16 mouse cellular contexts compared by ENCODE assay signal in genomic region chr3:133539991-133540390, GRCm38 (mm10). TPM values are rescaled to one million over a fixed set of nuclear protein-coding genes. Genes with fewer than 3 reads are reported as not detected.
DNase-seq lines count a peak whose midpoint lies in the region; ATAC-seq and TF ChIP-seq lines count a peak whose summit lies in the region.
"Had no signal": no experiment of that assay in that cellular context is flagged by ENCODE, and none has a peak within 500 bp of the region (broad histone marks: within the 10 kb centered on the region; RNA-seq: fewer than 3 reads in every experiment).

No protein-coding gene starts in this region.

- no peaks in the 10 kb centered on the region for H3K36me3 ChIP-seq in liver, adult 2 months (ENCODE audit: control insufficient read depth, insufficient read depth, low read length)
- no peaks in the 10 kb centered on the region for H3K36me3 ChIP-seq in ES-Bruce4 (ENCODE audit: control insufficient read depth, insufficient read depth, low read length, poor library complexity, severe bottlenecking)
- H3K36me3 ChIP-seq in lung, postnatal 0 days (ENCODE audit: insufficient read depth, low read length) = no peaks in the 10 kb centered on the region

- no peak for TF ChIP-seq CTCF in liver, adult 2 months (IDR thresholded peaks at IDR 0.05; ENCODE audit: low read depth, low read length)
- no peak for TF ChIP-seq CTCF in ES-Bruce4 (IDR thresholded peaks at IDR 0.05; ENCODE audit: low read depth, low read length)
- TF ChIP-seq CTCF in lung, postnatal 0 days (IDR thresholded peaks at IDR 0.05) = no peak

- TF ChIP-seq POLR2A in liver, adult 2 months (IDR thresholded peaks at IDR 0.05; ENCODE audit: extremely low read depth, insufficient read depth, low read length) = no peak
- TF ChIP-seq POLR2A in ES-Bruce4 (IDR thresholded peaks at IDR 0.05; ENCODE audit: insufficient read depth, low read length) = no peak

- peaks cover 18% of the 10 kb centered on the region for H3K79me2 ChIP-seq in liver, adult 2 months (ENCODE audit: control insufficient read depth, insufficient read depth, low read length)

- ATAC-seq in lung, postnatal 0 days = no peak
- ATAC-seq: inflammation-experienced regulatory T-cells, adult 6 months had no signal

- 23% methylated on average over 4 of the region's 4 CpGs for WGBS in liver, adult 2 months
- WGBS in lung, postnatal 0 days = 67% methylated on average over 4 of the region's 4 CpGs

- no peak overlapping the region for H3K4me3 ChIP-seq in liver, adult 2 months (ENCODE audit: insufficient read depth, low read depth, low read length)
- no peak overlapping the region for H3K4me3 ChIP-seq in ES-Bruce4 (ENCODE audit: low read depth, low read length)
- no peak overlapping the region for H3K4me3 ChIP-seq in lung, postnatal 0 days (ENCODE audit: low read depth, low read length)
- H3K4me3 ChIP-seq: heart, adult 2 months had no signal

- H3K4me2 ChIP-seq in lung, postnatal 0 days (replicated peaks; ENCODE audit: low read depth, low read length) = no peak overlapping the region

- no peak overlapping the region for H3K27ac ChIP-seq in liver, adult 2 months (replicated peaks; ENCODE audit: insufficient read depth, low read depth, low read length)
- 0 out of 2 replicates have a peak overlapping the region, but pooled peaks have one; percentile 1 for H3K27ac ChIP-seq in ES-Bruce4 (ENCODE audit: insufficient read depth, low read length)
- H3K27ac ChIP-seq in lung, postnatal 0 days (ENCODE audit: low read length) = no peak overlapping the region
- H3K27ac ChIP-seq: heart, adult 2 months had no signal

- DNase-seq in heart, adult 9 months (ENCODE audit: low spot score in 2 of 2) = peak; percentile 43 to 61
- no peak for DNase-seq in heart, postnatal 25 days (ENCODE audit: low spot score)
- DNase-seq in liver, adult 2 months (ENCODE audit: extremely low read depth, low read depth, low spot score) = peak; percentile 86
- no peak for DNase-seq in liver
- DNase-seq in brain, adult 2 months (ENCODE audit: low read depth, low spot score) = peak; percentile 26
- no peak for DNase-seq in lung, postnatal 0 days (ENCODE audit: low spot score)
- DNase-seq: adrenal gland, postnatal 25 days; cerebellum, adult 18-20 months; gastrocnemius, postnatal 10 days; kidney, adult 9 months; lung, postnatal 10 days; retina, postnatal 1 day; thymus, postnatal 36 days had no signal

- intact Hi-C loops in heart, postnatal 25 days (cut with DNase I) = loop anchor here (2.0 kb wide), 1 partner anchor 19 kb away; no protein-coding TSS in a partner anchor

- TF ChIP-seq EP300 in ES-Bruce4 (IDR thresholded peaks at IDR 0.05; ENCODE audit: insufficient read depth, low read depth, low read length) = no peak
- no peak for TF ChIP-seq EP300 in lung, postnatal 0 days (IDR thresholded peaks at IDR 0.05)

- H3K9ac ChIP-seq in liver, adult 2 months (ENCODE audit: low read depth, low read length) = no peak overlapping the region
- 0 out of 2 replicates have a peak overlapping the region, but pooled peaks have one; percentile 2 for H3K9ac ChIP-seq in ES-Bruce4 (ENCODE audit: low read depth, poor library complexity, severe bottlenecking)
- no peak overlapping the region for H3K9ac ChIP-seq in lung, postnatal 0 days (replicated peaks; ENCODE audit: low read depth)

- no peaks in the 10 kb centered on the region for H3K27me3 ChIP-seq in liver, adult 2 months (ENCODE audit: control insufficient read depth, insufficient read depth, low read length)
- no peaks in the 10 kb centered on the region for H3K27me3 ChIP-seq in ES-Bruce4 (ENCODE audit: control insufficient read depth, insufficient read depth, low read length, poor library complexity, severe bottlenecking)
- H3K27me3 ChIP-seq in lung, postnatal 0 days (replicated peaks; ENCODE audit: insufficient read depth, low read length) = no peaks in the 10 kb centered on the region

- peaks cover 10% of the 10 kb centered on the region for H3K4me1 ChIP-seq in liver, adult 2 months (ENCODE audit: control insufficient read depth, insufficient read depth, low read length)
- peaks cover 2% of the 10 kb centered on the region for H3K4me1 ChIP-seq in ES-Bruce4 (ENCODE audit: control insufficient read depth, insufficient read depth, low read length)
- H3K4me1 ChIP-seq in lung, postnatal 0 days (ENCODE audit: insufficient read depth, low read depth, low read length) = no peaks in the 10 kb centered on the region

- H3K9me3 ChIP-seq in ES-Bruce4 (replicated peaks; ENCODE audit: control insufficient read depth, insufficient read depth, low read length, poor library complexity, severe bottlenecking) = no peaks in the 10 kb centered on the region
- no peaks in the 10 kb centered on the region for H3K9me3 ChIP-seq in lung, postnatal 0 days (ENCODE audit: low read length)

RNA-seq across cellular contexts. Expression of gene Tet2, which starts 4.9 kb away (rescaled TPM):
- total RNA-seq in heart, postnatal 25 days (2021) = 10 to 100 TPM; 20.3 to 20.6 TPM
- 12.1 and 12.3 TPM in 2 replicates for total RNA-seq in liver, adult 2 months (2014; rRNA removed)
- polyA plus RNA-seq in liver, adult 2 months (2012; rRNA removed) = 5.8 and 8.2 TPM in 2 replicates
- 59.1 and 62.6 TPM in 2 replicates for polyA plus RNA-seq in ES-Bruce4 (2011; ENCODE audit: insufficient read depth, insufficient read length, low read depth, missing spikeins)
- 14.6 and 16.1 TPM in 2 replicates for polyA plus RNA-seq in lung, postnatal 0 days (2015; fragmentation: Nextera tagmentation; extraction: Ambion mirVana)

Comparison
In these comparisons a context has a peak if more than half of its experiments do, and no peak if none do; other contexts are left out.
1. DNase-seq: peak in heart, adult 9 months (2 of 2), liver, adult 2 months (single experiment) and brain, adult 2 months (single experiment); none in heart, postnatal 25 days (single experiment), liver (single experiment) and lung, postnatal 0 days (single experiment).